Mouse (Mus musculus): ENCODE data around the gene Gm19684. TPM values are rescaled to one million over a fixed set of nuclear protein-coding genes. Genes with fewer than 3 reads are reported as not detected.
A peak's percentile ranks its signal among the peaks of the same experiment; 100 is the strongest.
"Not testable (repeated sequence)": the region's sequence is repeated elsewhere in the genome, so short reads cannot be mapped to it uniquely, and the experiment has no call there.

Gene Gm19684
- polyA plus RNA-seq, 1 experiment from 2014 or later: not detected

GRCm38 (mm10) chr17:36131516-36132265, 10.2 kb downstream of the Gm19684 start:
- no peak overlapping the region for H3K4me3 ChIP-seq (ENCODE audit: low read depth, low read length)
- peak; percentile 11; the same call in 1 of the 2 replicates for TF ChIP-seq CTCF (IDR thresholded peaks at IDR 0.05)
- no peak for TF ChIP-seq EP300 (IDR thresholded peaks at IDR 0.05)
- no peaks in the 10 kb centered on the region for H3K27me3 ChIP-seq (replicated peaks; ENCODE audit: insufficient read depth, low read length)
- H3K4me1 ChIP-seq (ENCODE audit: insufficient read depth, low read depth, low read length): no peaks in the 10 kb centered on the region
- H3K27ac ChIP-seq (ENCODE audit: low read length): no peak overlapping the region
- ATAC-seq: no peak
- DNase-seq (ENCODE audit: low spot score): no peak
- 64% methylated on average over 5 of the region's 5 CpGs for WGBS
- no peaks in the 10 kb centered on the region for H3K36me3 ChIP-seq (ENCODE audit: insufficient read depth, low read length)
- H3K9ac ChIP-seq (replicated peaks; ENCODE audit: low read depth): no peak overlapping the region
- H3K4me2 ChIP-seq (replicated peaks; ENCODE audit: low read depth, low read length): no peak overlapping the region
- H3K9me3 ChIP-seq (ENCODE audit: low read length): no peaks in the 10 kb centered on the region

DNA sequence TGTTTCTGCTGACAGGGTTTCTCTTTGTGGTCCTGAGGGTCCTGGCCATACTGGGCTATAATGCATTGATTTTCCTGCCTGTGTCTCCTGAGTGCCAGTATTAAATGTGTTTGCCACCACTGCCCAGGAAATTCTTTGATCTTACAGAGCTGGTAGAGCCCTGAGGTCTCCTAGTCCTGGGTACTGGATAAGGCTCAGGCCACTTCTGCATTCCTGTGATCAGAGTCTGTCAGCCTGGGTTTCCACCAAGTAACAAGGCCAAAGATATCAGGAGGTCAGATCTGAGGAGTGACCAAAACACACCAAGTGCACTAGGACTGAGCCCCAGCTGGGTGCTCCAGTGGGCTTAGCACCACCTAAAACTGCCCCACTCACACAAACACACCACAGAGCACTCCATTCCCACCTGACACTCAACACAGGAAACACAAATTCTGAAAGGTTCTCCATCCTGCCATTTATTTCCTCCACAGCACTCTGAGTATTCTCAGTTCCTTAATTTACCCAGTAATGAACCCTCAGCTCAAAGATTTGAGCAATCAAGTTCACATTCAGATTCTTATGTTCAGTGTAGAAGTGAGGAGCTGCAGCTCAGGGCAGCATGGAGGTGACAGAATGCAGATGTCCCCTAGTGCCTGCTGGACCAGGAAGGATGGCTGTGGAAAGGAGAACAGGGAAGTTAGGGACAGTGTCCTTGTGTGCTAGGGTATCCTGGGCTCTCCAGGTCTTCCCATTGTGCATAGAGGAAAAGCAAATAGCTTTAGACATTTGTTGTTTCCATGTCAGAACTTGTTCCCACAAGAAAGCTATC, 14.1 kb downstream of the Gm19684 start:
- H3K36me3 ChIP-seq (ENCODE audit: insufficient read depth, low read length); H3K27ac ChIP-seq (ENCODE audit: low read length); H3K9me3 ChIP-seq (ENCODE audit: low read length); H3K4me2 ChIP-seq (replicated peaks; ENCODE audit: low read depth, low read length); H3K4me1 ChIP-seq (ENCODE audit: insufficient read depth, low read depth, low read length); H3K27me3 ChIP-seq (replicated peaks; ENCODE audit: insufficient read depth, low read length); DNase-seq (ENCODE audit: low spot score); H3K9ac ChIP-seq (replicated peaks; ENCODE audit: low read depth); ATAC-seq; H3K4me3 ChIP-seq (ENCODE audit: low read depth, low read length): not testable (repeated sequence)

GRCm38 (mm10) chr17:36136299-36136848, 14.9 kb downstream of the Gm19684 start:
- not testable (repeated sequence) for H3K4me2 ChIP-seq (replicated peaks; ENCODE audit: low read depth, low read length); H3K4me1 ChIP-seq (ENCODE audit: insufficient read depth, low read depth, low read length); H3K9me3 ChIP-seq (ENCODE audit: low read length); H3K27ac ChIP-seq (ENCODE audit: low read length); DNase-seq (ENCODE audit: low spot score); H3K36me3 ChIP-seq (ENCODE audit: insufficient read depth, low read length); ATAC-seq; H3K27me3 ChIP-seq (replicated peaks; ENCODE audit: insufficient read depth, low read length); H3K9ac ChIP-seq (replicated peaks; ENCODE audit: low read depth); H3K4me3 ChIP-seq (ENCODE audit: low read depth, low read length)
- 67% methylated on average over 1 of the region's 1 CpGs for WGBS

DNA sequence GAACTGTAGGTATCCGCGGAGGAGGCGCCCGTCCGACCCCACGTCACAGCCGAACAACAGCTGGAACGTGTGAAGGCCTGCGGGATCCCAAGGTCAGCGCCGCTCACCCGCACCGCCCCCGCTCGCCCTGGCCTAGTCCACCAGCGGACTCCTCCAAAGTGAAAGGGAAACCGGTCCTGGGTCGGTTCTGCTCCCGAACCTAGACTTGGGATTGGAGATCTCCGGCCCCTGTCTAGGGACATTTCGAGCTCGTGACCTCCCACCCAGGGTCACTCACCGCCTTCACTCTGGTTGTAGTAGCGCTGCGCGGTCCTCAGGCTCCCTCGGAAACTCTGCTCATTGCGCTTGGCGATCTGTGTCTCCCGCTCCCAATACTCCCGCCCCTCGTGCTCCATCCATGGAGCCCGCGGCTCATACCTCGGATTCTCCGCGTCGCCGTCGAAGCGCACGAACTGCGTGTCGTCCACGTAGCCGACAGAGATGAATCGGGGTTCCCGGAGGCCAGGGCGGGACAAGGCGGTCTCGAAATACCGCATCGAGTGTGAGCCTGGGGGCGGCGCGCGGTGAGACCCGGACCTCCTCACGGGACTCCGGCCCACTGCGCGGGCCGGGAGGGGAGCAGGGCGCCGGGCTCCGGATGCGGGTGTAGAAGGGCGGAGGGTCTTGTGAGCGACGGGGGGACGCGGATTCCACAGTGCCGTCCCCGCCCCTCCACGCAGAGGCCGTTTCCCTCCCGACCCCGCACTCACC, 23.8 kb downstream of the Gm19684 start:
- no peak overlapping the region for H3K27ac ChIP-seq (ENCODE audit: low read length)
- H3K9ac ChIP-seq (replicated peaks; ENCODE audit: low read depth): peak overlapping the region; percentile 39
- H3K27me3 ChIP-seq (replicated peaks; ENCODE audit: insufficient read depth, low read length): no peaks in the 10 kb centered on the region

DNA sequence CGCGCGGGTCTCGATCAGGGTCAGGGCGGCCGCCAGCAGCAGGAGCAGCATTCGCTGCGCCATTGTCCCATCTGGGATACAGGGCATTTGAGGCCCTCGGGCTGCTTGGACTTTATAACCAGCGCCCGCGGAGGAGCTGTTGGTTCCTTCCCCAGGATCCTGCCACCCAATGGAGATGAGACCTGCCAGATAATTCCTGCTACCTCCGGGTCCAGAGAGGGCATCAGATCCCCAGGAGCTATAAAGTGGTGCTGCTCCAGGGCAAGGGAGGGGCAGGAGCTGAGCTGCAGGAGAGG, 24.3 kb downstream of the Gm19684 start:
- H3K4me2 ChIP-seq (replicated peaks; ENCODE audit: low read depth, low read length): peak overlapping the region; percentile 75
- not testable (repeated sequence) for H3K9me3 ChIP-seq (ENCODE audit: low read length); DNase-seq (ENCODE audit: low spot score); H3K27ac ChIP-seq (ENCODE audit: low read length); ATAC-seq; H3K4me1 ChIP-seq (ENCODE audit: insufficient read depth, low read depth, low read length); H3K27me3 ChIP-seq (replicated peaks; ENCODE audit: insufficient read depth, low read length); H3K36me3 ChIP-seq (ENCODE audit: insufficient read depth, low read length)
- H3K9ac ChIP-seq (replicated peaks; ENCODE audit: low read depth): peak overlapping the region; percentile 39
- peak overlapping the region; percentile 59 for H3K4me3 ChIP-seq (ENCODE audit: low read depth, low read length)
- WGBS: 4% methylated on average over 12 of the region's 13 CpGs

More for the DNA sequence above, 23.8 kb downstream of the Gm19684 start:
- WGBS: 2% methylated on average over 62 of the region's 78 CpGs
- TF ChIP-seq CTCF (IDR thresholded peaks at IDR 0.05) (no peak), EP300 (IDR thresholded peaks at IDR 0.05) (no peak)
- Histone ChIP-seq H3K4me2 (replicated peaks; ENCODE audit: low read depth, low read length) (peak overlapping the region; percentile 75), H3K4me3 (ENCODE audit: low read depth, low read length) (peak overlapping the region; percentile 59), H3K36me3 (ENCODE audit: insufficient read depth, low read length) (no peaks in the 10 kb centered on the region), H3K9me3 (ENCODE audit: low read length) (no peaks in the 10 kb centered on the region), H3K4me1 (ENCODE audit: insufficient read depth, low read depth, low read length) (no peaks in the 10 kb centered on the region)
- peak; percentile 68 for ATAC-seq
- DNase-seq (ENCODE audit: low spot score): peak; percentile 45

DNA sequence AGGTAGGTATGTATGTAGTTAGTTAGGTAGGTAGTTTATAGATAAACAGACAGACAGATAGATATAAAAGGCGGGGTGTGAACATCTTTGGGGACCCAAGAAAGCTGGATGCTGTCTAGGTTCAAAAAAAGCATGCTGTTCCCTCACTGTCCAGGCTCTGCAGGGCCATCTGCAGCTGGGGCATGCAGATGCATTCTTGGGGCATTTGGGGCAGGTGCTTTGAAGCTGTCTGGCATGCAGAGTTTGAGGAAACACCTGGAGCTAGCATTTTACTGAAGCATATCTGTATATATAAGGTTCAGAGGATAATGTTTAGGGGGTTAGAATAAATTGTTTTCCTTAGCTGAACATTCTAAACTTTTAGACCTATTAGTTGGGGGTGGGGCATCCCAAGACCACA, 25.5 kb downstream of the Gm19684 start:
- not testable (repeated sequence) for H3K36me3 ChIP-seq (ENCODE audit: insufficient read depth, low read length); H3K4me2 ChIP-seq (replicated peaks; ENCODE audit: low read depth, low read length); H3K9ac ChIP-seq (replicated peaks; ENCODE audit: low read depth); H3K27ac ChIP-seq (ENCODE audit: low read length); H3K4me1 ChIP-seq (ENCODE audit: insufficient read depth, low read depth, low read length); ATAC-seq; H3K4me3 ChIP-seq (ENCODE audit: low read depth, low read length); DNase-seq (ENCODE audit: low spot score); H3K9me3 ChIP-seq (ENCODE audit: low read length); H3K27me3 ChIP-seq (replicated peaks; ENCODE audit: insufficient read depth, low read length)
- 63% methylated on average over 1 of the region's 1 CpGs for WGBS

DNA sequence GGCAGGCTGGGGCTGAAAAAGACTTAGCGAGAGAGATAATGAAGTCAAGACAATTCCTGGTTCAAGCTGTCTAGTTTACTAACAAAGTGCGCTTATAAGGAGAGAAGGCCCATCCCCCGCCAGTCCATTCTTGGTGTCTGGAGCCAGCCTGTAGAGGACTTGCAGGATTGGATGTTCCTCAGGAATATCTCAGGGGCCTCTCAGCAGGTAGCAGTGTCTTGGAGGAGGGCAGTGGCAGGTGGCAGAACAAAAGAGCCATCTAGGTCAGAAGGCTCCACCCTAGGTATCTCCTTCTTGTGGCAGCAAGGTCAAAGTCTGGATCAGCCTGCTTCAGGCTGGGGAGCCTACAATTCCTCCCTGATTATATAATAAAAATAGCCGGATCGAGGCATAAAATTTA, 27.0 kb downstream of the Gm19684 start:
- not testable (repeated sequence) for H3K4me2 ChIP-seq (replicated peaks; ENCODE audit: low read depth, low read length); H3K4me3 ChIP-seq (ENCODE audit: low read depth, low read length); H3K4me1 ChIP-seq (ENCODE audit: insufficient read depth, low read depth, low read length); H3K27me3 ChIP-seq (replicated peaks; ENCODE audit: insufficient read depth, low read length); ATAC-seq; DNase-seq (ENCODE audit: low spot score); H3K9ac ChIP-seq (replicated peaks; ENCODE audit: low read depth); H3K27ac ChIP-seq (ENCODE audit: low read length); H3K9me3 ChIP-seq (ENCODE audit: low read length); H3K36me3 ChIP-seq (ENCODE audit: insufficient read depth, low read length)
- 76% methylated on average over 5 of the region's 5 CpGs for WGBS

GRCm38 (mm10) chr17:36151200-36151599, 29.7 kb downstream of the Gm19684 start:
- 29% methylated on average over 4 of the region's 4 CpGs for WGBS
- not testable (repeated sequence) for H3K36me3 ChIP-seq (ENCODE audit: insufficient read depth, low read length); H3K4me1 ChIP-seq (ENCODE audit: insufficient read depth, low read depth, low read length); H3K9me3 ChIP-seq (ENCODE audit: low read length); H3K4me2 ChIP-seq (replicated peaks; ENCODE audit: low read depth, low read length); H3K4me3 ChIP-seq (ENCODE audit: low read depth, low read length); H3K27me3 ChIP-seq (replicated peaks; ENCODE audit: insufficient read depth, low read length); H3K27ac ChIP-seq (ENCODE audit: low read length); H3K9ac ChIP-seq (replicated peaks; ENCODE audit: low read depth); ATAC-seq; DNase-seq (ENCODE audit: low spot score)
